Mouse (Mus musculus) ovary, postnatal 36 days (tissue): Measurements from ENCODE around the gene Snai1.

Experiments
- DNase-seq: peaks from one replicate; pipeline ENCODE4 v3.0.0; 2022; ENCODE audit warnings: low spot score, mixed read lengths

The Snai1 gene

GRCm38 (mm10) chr2:167537476-167538297, at the start of gene Snai1:
Gene Snai1, plus strand, starts transcription at chr2:167538195.
- peak; percentile 95 for DNase-seq

GRCm38 (mm10) chr2:167490813-167491525, 47.0 kb upstream of the Snai1 start:
- DNase-seq = no peak

- peak; percentile 51 for DNase-seq
These were observed 46.0 kb upstream of the Snai1 start, which contains the start of gene Rnf114 for GRCm38 (mm10) chr2:167491757-167492708. Gene Rnf114, plus strand, starts transcription at chr2:167492645.

- peak; percentile 92 for DNase-seq
These were observed 45.0 kb upstream of the Snai1 start, which contains the start of gene Spata2 for GRCm38 (mm10) chr2:167492713-167493636. Gene Spata2, minus strand, starts transcription at chr2:167492887.

- DNase-seq = no peak
These were observed 41.6 kb upstream of the Snai1 start for GRCm38 (mm10) chr2:167496437-167496836.

GRCm38 (mm10) chr2:167497272-167497671, 40.7 kb upstream of the Snai1 start:
- no peak for DNase-seq

- DNase-seq = no peak
These were observed 35.3 kb upstream of the Snai1 start for GRCm38 (mm10) chr2:167502554-167503252.

- peak; percentile 87 for DNase-seq
These were observed 34.6 kb upstream of the Snai1 start for GRCm38 (mm10) chr2:167503253-167503895.

- DNase-seq = peak; percentile 57
These were observed 34.1 kb upstream of the Snai1 start for GRCm38 (mm10) chr2:167503896-167504349.

GRCm38 (mm10) chr2:167505127-167505526, 32.9 kb upstream of the Snai1 start:
- no peak for DNase-seq

GRCm38 (mm10) chr2:167506546-167507260, 31.3 kb upstream of the Snai1 start:
- no peak for DNase-seq

- DNase-seq = no peak
These were observed 30.1 kb upstream of the Snai1 start for GRCm38 (mm10) chr2:167507719-167508385.

GRCm38 (mm10) chr2:167508569-167508968, 29.4 kb upstream of the Snai1 start:
- DNase-seq = no peak

GRCm38 (mm10) chr2:167510485-167510884, 27.5 kb upstream of the Snai1 start:
- no peak for DNase-seq

GRCm38 (mm10) chr2:167512365-167512764, 25.6 kb upstream of the Snai1 start:
- no peak for DNase-seq

GRCm38 (mm10) chr2:167512970-167513369, 25.0 kb upstream of the Snai1 start:
- no peak for DNase-seq

- DNase-seq = no peak
These were observed 23.4 kb upstream of the Snai1 start for GRCm38 (mm10) chr2:167514641-167515040.

GRCm38 (mm10) chr2:167515688-167516087, 22.3 kb upstream of the Snai1 start:
- DNase-seq = no peak
